ENCODE assay signal across 9 mouse cellular contexts in the genomic region with DNA sequence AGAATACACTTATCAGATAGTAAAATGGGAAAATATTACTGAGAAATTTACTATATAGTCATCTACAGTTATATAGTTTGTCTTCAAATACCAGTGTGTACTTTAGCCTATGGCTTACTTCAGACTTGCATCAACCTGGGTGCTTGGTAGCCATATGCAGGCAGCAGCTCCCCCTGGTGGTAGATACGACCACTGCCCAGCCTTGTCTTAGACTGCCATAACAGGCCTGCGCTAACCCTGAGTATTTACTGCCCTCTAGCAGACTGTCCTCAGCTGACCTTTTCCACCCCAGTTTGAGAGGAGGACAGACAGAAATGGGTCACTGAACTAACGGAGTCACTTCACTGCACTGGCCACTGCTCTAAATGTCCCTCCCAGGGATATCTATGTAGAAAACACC.
DNase-seq lines count a peak whose midpoint lies in the region; ATAC-seq lines count a peak whose summit lies in the region.
"Had no signal": no experiment of that assay in that cellular context is flagged by ENCODE, and none has a peak within 500 bp of the region (broad histone marks: within the 10 kb centered on the region; RNA-seq: fewer than 3 reads in every experiment).

No protein-coding gene starts in this region.

- no peak overlapping the region for H3K4me3 ChIP-seq in hindbrain, embryonic 13.5 days

- peak; percentile 82 for ATAC-seq in hindbrain, embryonic 13.5 days (ENCODE audit: low FRiP score)
- ATAC-seq in megakaryocyte, adult 5-6 weeks (ENCODE audit: poor library complexity, severe bottlenecking) = peak; percentile 95

- H3K4me1 ChIP-seq in hindbrain, embryonic 13.5 days (replicated peaks) = peaks cover 16% of the 10 kb centered on the region

- 20% methylated on average over 3 of the region's 3 CpGs for WGBS in hindbrain, embryonic 13.5 days

- H3K4me2 ChIP-seq in hindbrain, embryonic 13.5 days = no peak overlapping the region

- H3K27ac ChIP-seq in hindbrain, embryonic 13.5 days = peak overlapping the region; percentile 30; the same call in 1 of the 2 replicates
- H3K27ac ChIP-seq: macrophage had no signal

- H3K9ac ChIP-seq in hindbrain, embryonic 13.5 days = no peak overlapping the region

- no peaks in the 10 kb centered on the region for H3K9me3 ChIP-seq in hindbrain, embryonic 13.5 days

- peaks cover 34% of the 10 kb centered on the region for H3K36me3 ChIP-seq in hindbrain, embryonic 13.5 days

- DNase-seq in NIH3T3 (ENCODE audit: low read depth) = peak; percentile 86
- DNase-seq in cerebellum, adult 9-11 months = peak; percentile 81
- peak; percentile 59 to 73 for DNase-seq in frontal cortex, postnatal 10 days (ENCODE audit: low spot score in 2 of 2)
- peak; percentile 72 for DNase-seq in left cerebral cortex, adult 11 months (ENCODE audit: low spot score)
- DNase-seq in right cerebral cortex, adult 18-20 months = peak; percentile 83
- peak; percentile 81 for DNase-seq in urinary bladder, postnatal 14 days (ENCODE audit: low spot score)

- no peaks in the 10 kb centered on the region for H3K27me3 ChIP-seq in hindbrain, embryonic 13.5 days
